Mouse (Mus musculus): Measurements from ENCODE around the gene Vmn2r8.
"Not testable (repeated sequence)": the region's sequence is repeated elsewhere in the genome, so short reads cannot be mapped to it uniquely, and the experiment has no call there.

- not testable (repeated sequence) for TF ChIP-seq CTCF (IDR thresholded peaks at IDR 0.05; ENCODE audit: borderline replicate concordance, insufficient read depth, low read depth, low read length); POLR2A (IDR thresholded peaks at IDR 0.05; ENCODE audit: borderline replicate concordance, insufficient read depth, low read length)
These were observed 43.9 kb upstream of the Vmn2r8 start, which contains the start of gene Vmn2r9 for GRCm38 (mm10) chr5:108852501-108852900.

Data from cerebellum, adult 2 months (tissue).